8 mouse cellular contexts compared by ENCODE assay signal in the genomic region with DNA sequence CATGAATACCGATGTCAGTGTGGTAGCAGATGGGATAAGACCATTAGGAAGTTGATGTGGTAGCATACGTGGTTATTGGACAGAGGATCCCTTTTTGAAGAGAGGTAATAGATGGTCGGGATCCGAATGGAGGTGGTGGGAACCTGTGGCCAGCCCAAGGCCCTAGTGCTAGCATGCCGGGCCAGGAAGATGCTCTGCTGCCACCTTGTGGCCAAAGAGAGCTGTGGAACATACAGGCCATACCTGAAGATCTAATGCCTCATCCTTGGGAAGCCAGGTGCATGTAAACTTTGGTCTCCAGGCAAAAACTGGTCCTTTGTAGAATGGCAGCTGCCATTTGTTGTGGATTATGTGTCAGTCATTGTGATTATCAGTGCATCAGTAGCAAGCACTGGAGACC. TPM values are rescaled to one million over a fixed set of nuclear protein-coding genes. Genes with fewer than 3 reads are reported as not detected.
DNase-seq lines count a peak whose midpoint lies in the region; ATAC-seq and TF ChIP-seq lines count a peak whose summit lies in the region.

No protein-coding gene starts in this region.

- intact Hi-C loops in left cerebral cortex, adult 2 months (cut with DNase I) = loop anchor here (2.0 to 5.0 kb wide), 3 partner anchors 46 to 73 kb away; no protein-coding TSS in a partner anchor

- no peak overlapping the region for H3K9ac ChIP-seq in forebrain, postnatal 0 days
- no peak overlapping the region for H3K9ac ChIP-seq in liver, embryonic 12.5 days
- H3K9ac ChIP-seq in stomach, postnatal 0 days (ENCODE audit: low read length) = no peak overlapping the region

- peak; percentile 98 for TF ChIP-seq CTCF in left cerebral cortex, adult 2 months (IDR thresholded peaks at IDR 0.05)
- peak; percentile 94 for TF ChIP-seq CTCF in forebrain, postnatal 0 days (IDR thresholded peaks at IDR 0.05; ENCODE audit: low read depth)
- TF ChIP-seq CTCF in stomach, postnatal 0 days (IDR thresholded peaks at IDR 0.05; ENCODE audit: low read depth) = peak; percentile 99

- peak; percentile 67 for ATAC-seq in forebrain, postnatal 0 days
- ATAC-seq in liver, embryonic 12.5 days = peak; percentile 64
- peak; percentile 48; the same call in 1 of the 2 replicates for ATAC-seq in stomach, postnatal 0 days (ENCODE audit: low FRiP score, low TSS enrichment)

- H3K36me3 ChIP-seq in forebrain, postnatal 0 days (ENCODE audit: insufficient read depth) = no peaks in the 10 kb centered on the region
- H3K36me3 ChIP-seq in liver, embryonic 12.5 days = peaks cover 11% of the 10 kb centered on the region
- H3K36me3 ChIP-seq in stomach, postnatal 0 days (ENCODE audit: control insufficient read depth, insufficient read depth, low read length) = no peaks in the 10 kb centered on the region

- no peak overlapping the region for H3K4me2 ChIP-seq in forebrain, postnatal 0 days (ENCODE audit: low read depth)
- H3K4me2 ChIP-seq in liver, embryonic 12.5 days = no peak overlapping the region
- H3K4me2 ChIP-seq in stomach, postnatal 0 days (replicated peaks; ENCODE audit: low read depth) = no peak overlapping the region

- H3K4me1 ChIP-seq in forebrain, postnatal 0 days (ENCODE audit: insufficient read depth) = no peaks in the 10 kb centered on the region
- H3K4me1 ChIP-seq in liver, embryonic 12.5 days = peaks cover 50% of the 10 kb centered on the region
- H3K4me1 ChIP-seq in stomach, postnatal 0 days (replicated peaks; ENCODE audit: control insufficient read depth, insufficient read depth) = 0 out of 2 replicates have a peak, but pooled peaks cover 3% of the 10 kb centered on the region

- DNase-seq in left cerebral cortex, adult 2 months (ENCODE audit: extremely low spot score in 1 of 2, low spot score in 2 of 2) = peak; percentile 68 to 78
- no peak for DNase-seq in left cerebral cortex, adult 8-10 months (ENCODE audit: low spot score in 2 of 2)
- DNase-seq in cerebellum, adult 18-20 months = peak; percentile 88 to 91
- DNase-seq in forebrain, postnatal 0 days = peak; percentile 85
- peak; percentile 90 for DNase-seq in induced T-regulatory cell, adult 2 months (ENCODE audit: low read depth)
- peak; percentile 52 to 73 for DNase-seq in natural killer cell, adult 2 months (ENCODE audit: low spot score in 2 of 2)
- peak; percentile 86 for DNase-seq in stomach, postnatal 0 days (ENCODE audit: low spot score)

- no peak overlapping the region for H3K27ac ChIP-seq in left cerebral cortex, adult 2 months
- no peak overlapping the region for H3K27ac ChIP-seq in forebrain, postnatal 0 days (ENCODE audit: low read depth, low read length)
- H3K27ac ChIP-seq in liver, embryonic 12.5 days = no peak overlapping the region
- no peak overlapping the region for H3K27ac ChIP-seq in stomach, postnatal 0 days (replicated peaks)

- no peaks in the 10 kb centered on the region for H3K9me3 ChIP-seq in forebrain, postnatal 0 days (ENCODE audit: low read length)
- no peaks in the 10 kb centered on the region for H3K9me3 ChIP-seq in liver, embryonic 12.5 days (replicated peaks)
- H3K9me3 ChIP-seq in stomach, postnatal 0 days (ENCODE audit: control insufficient read depth, low read length) = no peaks in the 10 kb centered on the region

- H3K27me3 ChIP-seq in forebrain, postnatal 0 days (ENCODE audit: insufficient read depth, low read length) = no peaks in the 10 kb centered on the region
- peaks cover 39% of the 10 kb centered on the region for H3K27me3 ChIP-seq in liver, embryonic 12.5 days (replicated peaks)
- no peaks in the 10 kb centered on the region for H3K27me3 ChIP-seq in stomach, postnatal 0 days (ENCODE audit: control insufficient read depth, insufficient read depth, low read length)

- WGBS in forebrain, postnatal 0 days = 12% methylated on average over 5 of the region's 5 CpGs
- 9% methylated on average over 5 of the region's 5 CpGs for WGBS in liver, embryonic 12.5 days (ENCODE audit: insufficient replicate concordance)
- WGBS in stomach, postnatal 0 days = 9% methylated on average over 5 of the region's 5 CpGs

- no peak for TF ChIP-seq EP300 in stomach, postnatal 0 days (optimal IDR thresholded peaks at IDR 0.05)

- no peak overlapping the region for H3K4me3 ChIP-seq in left cerebral cortex, adult 2 months
- no peak overlapping the region for H3K4me3 ChIP-seq in forebrain, postnatal 0 days (ENCODE audit: low read depth, low read length)
- no peak overlapping the region for H3K4me3 ChIP-seq in liver, embryonic 12.5 days
- no peak overlapping the region for H3K4me3 ChIP-seq in stomach, postnatal 0 days (ENCODE audit: low read depth, low read length)

RNA-seq across cellular contexts. Expression of a gene that starts 18.6 kb away (rescaled TPM):
- 100 to 1,000 TPM; 527 to 560 TPM for total RNA-seq in left cerebral cortex, adult 2 months (2021)
- total RNA-seq in left cerebral cortex, adult 8-10 months (2022) = 100 to 1,000 TPM; 521 to 543 (median 525) TPM
- 270 and 296 TPM in 2 replicates for total RNA-seq in forebrain, postnatal 0 days (2014; rRNA removed)
- 136 and 140 TPM in 2 replicates for polyA plus RNA-seq in forebrain, postnatal 0 days (2015; fragmentation: Nextera tagmentation; extraction: Ambion mirVana)
- 25.5 and 26.5 TPM in 2 replicates for polyA plus RNA-seq in liver, embryonic 12.5 days (2016; fragmentation: Nextera tagmentation; extraction: Ambion mirVana)
- 21.9 and 26.5 TPM in 2 replicates for polyA plus RNA-seq in stomach, postnatal 0 days (2015; fragmentation: Nextera tagmentation; extraction: Ambion mirVana)

RNA-seq across cellular contexts. Expression of a gene that starts 22.9 kb away (rescaled TPM):
- 10 to 100 TPM; 26.1 to 28.7 TPM for total RNA-seq in left cerebral cortex, adult 2 months (2021)
- 10 to 100 TPM; 24.2 to 30.3 (median 27.3) TPM for total RNA-seq in left cerebral cortex, adult 8-10 months (2022)
- 34.3 and 47.2 TPM in 2 replicates for total RNA-seq in forebrain, postnatal 0 days (2014; rRNA removed)
- polyA plus RNA-seq in forebrain, postnatal 0 days (2015; fragmentation: Nextera tagmentation; extraction: Ambion mirVana) = 54.8 and 56.7 TPM in 2 replicates
- 6.7 and 7.2 TPM in 2 replicates for polyA plus RNA-seq in liver, embryonic 12.5 days (2016; fragmentation: Nextera tagmentation; extraction: Ambion mirVana)
- polyA plus RNA-seq in stomach, postnatal 0 days (2015; fragmentation: Nextera tagmentation; extraction: Ambion mirVana) = 20.9 and 21.1 TPM in 2 replicates

RNA-seq across cellular contexts. Expression of a gene that starts 25.5 kb away (rescaled TPM):
- 100 to 1,000 TPM; 128 to 134 TPM for total RNA-seq in left cerebral cortex, adult 2 months (2021)
- total RNA-seq in left cerebral cortex, adult 8-10 months (2022) = 100 to 1,000 TPM; 128 to 142 (median 135) TPM
- total RNA-seq in forebrain, postnatal 0 days (2014; rRNA removed) = 87.0 and 132 TPM in 2 replicates
- polyA plus RNA-seq in forebrain, postnatal 0 days (2015; fragmentation: Nextera tagmentation; extraction: Ambion mirVana) = 88.7 and 91.9 TPM in 2 replicates
- polyA plus RNA-seq in liver, embryonic 12.5 days (2016; fragmentation: Nextera tagmentation; extraction: Ambion mirVana) = 72.4 and 78.0 TPM in 2 replicates
- polyA plus RNA-seq in stomach, postnatal 0 days (2015; fragmentation: Nextera tagmentation; extraction: Ambion mirVana) = 66.6 and 67.9 TPM in 2 replicates

RNA-seq across cellular contexts. Expression of a gene that starts 47.0 kb away (rescaled TPM):
- 10 to 100 TPM; 31.0 to 33.8 TPM for total RNA-seq in left cerebral cortex, adult 2 months (2021)
- 10 to 100 TPM; 31.0 to 52.6 (median 39.2) TPM for total RNA-seq in left cerebral cortex, adult 8-10 months (2022)
- 21.4 and 31.9 TPM in 2 replicates for total RNA-seq in forebrain, postnatal 0 days (2014; rRNA removed)
- 9.7 and 13.9 TPM in 2 replicates for polyA plus RNA-seq in forebrain, postnatal 0 days (2015; fragmentation: Nextera tagmentation; extraction: Ambion mirVana)
- polyA plus RNA-seq in liver, embryonic 12.5 days (2016; fragmentation: Nextera tagmentation; extraction: Ambion mirVana) = 16.2 and 16.6 TPM in 2 replicates
- polyA plus RNA-seq in stomach, postnatal 0 days (2015; fragmentation: Nextera tagmentation; extraction: Ambion mirVana) = 34.3 and 37.8 TPM in 2 replicates

RNA-seq across cellular contexts. Expression of a gene that starts 47.3 kb away (rescaled TPM):
- total RNA-seq in left cerebral cortex, adult 2 months (2021) = 100 to 1,000 TPM; 118 to 129 TPM
- total RNA-seq in left cerebral cortex, adult 8-10 months (2022) = 100 to 1,000 TPM; 121 to 136 (median 129) TPM
- total RNA-seq in forebrain, postnatal 0 days (2014; rRNA removed) = 83.3 and 93.8 TPM in 2 replicates
- polyA plus RNA-seq in forebrain, postnatal 0 days (2015; fragmentation: Nextera tagmentation; extraction: Ambion mirVana) = 156 and 165 TPM in 2 replicates
- polyA plus RNA-seq in liver, embryonic 12.5 days (2016; fragmentation: Nextera tagmentation; extraction: Ambion mirVana) = 13.0 and 14.1 TPM in 2 replicates
- 29.3 and 30.5 TPM in 2 replicates for polyA plus RNA-seq in stomach, postnatal 0 days (2015; fragmentation: Nextera tagmentation; extraction: Ambion mirVana)

Comparison
In these comparisons a context has a peak if more than half of its experiments do, and no peak if none do; other contexts are left out.
1. DNase-seq: peak in left cerebral cortex, adult 2 months (2 of 2), cerebellum, adult 18-20 months (2 of 2), forebrain, postnatal 0 days (single experiment), induced T-regulatory cell, adult 2 months (single experiment), natural killer cell, adult 2 months (2 of 2) and stomach, postnatal 0 days (single experiment); none in left cerebral cortex, adult 8-10 months (0 of 2).
2. Peak in every context shown above with its lines, with median percentiles within 50 percentile points of each other: CTCF ChIP-seq and ATAC-seq.